Mouse (Mus musculus) heart, postnatal 25 days (tissue): ENCODE measurements around the gene Fuca1. TPM values are rescaled to one million over a fixed set of nuclear protein-coding genes. Genes with fewer than 3 reads are reported as not detected.

Experiments used
- DNase-seq: peaks from one replicate; pipeline ENCODE4 v3.0.0; 2022; ENCODE audit warnings: low spot score
- intact Hi-C: fragments of 180-260 bp; cut with DNase I; formaldehyde crosslinking; loops from one replicate; pipeline ENCODE4 v1.15.1; 2025
- total RNA-seq, 2 experiments: library from RNA; stranded (reverse); gene quantifications; 2 replicates each; pipeline ENCODE4 v1.2.3; 2021

Fuca1 gene
- total RNA-seq, result 10 to 100 TPM; 27.4 to 29.0 TPM

DNA sequence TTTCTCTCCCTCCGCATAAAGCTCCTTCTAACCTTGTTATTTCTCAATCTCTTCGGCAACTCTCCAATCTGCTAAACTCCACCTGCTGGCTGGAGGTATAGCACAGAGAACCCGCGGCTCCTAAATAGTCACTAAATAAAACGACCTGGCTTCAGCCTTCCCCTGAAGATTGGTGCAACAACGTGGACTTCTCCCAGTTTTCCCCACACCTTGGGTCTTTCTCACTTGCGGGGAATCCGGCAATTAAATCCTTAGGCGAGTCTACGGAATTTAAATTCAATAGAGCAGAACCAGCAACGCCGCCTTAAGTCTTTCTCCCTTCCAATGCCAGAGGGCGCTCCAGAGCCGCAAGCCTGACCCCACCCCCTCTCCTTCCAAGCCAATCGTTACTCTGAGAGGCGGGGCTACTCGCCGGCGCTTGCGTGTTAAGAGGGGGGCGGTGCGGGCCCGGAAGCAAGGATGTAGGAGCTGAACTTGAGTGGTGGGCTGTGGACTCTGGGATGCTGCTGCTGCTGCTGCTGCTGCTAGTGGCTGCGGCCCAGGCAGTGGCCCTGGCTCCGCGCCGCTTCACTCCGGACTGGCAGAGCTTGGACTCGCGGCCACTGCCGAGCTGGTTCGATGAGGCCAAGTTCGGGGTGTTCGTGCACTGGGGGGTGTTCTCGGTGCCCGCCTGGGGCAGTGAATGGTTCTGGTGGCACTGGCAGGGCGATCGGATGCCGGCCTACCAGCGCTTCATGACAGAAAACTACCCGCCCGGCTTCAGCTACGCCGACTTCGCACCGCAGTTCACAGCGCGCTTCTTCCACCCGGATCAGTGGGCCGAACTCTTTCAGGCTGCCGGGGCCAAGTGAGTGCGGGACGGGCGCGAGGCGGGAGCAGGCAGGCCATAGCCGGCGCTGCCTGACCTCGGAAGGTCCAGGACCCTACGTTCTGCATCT lies at the start of gene Fuca1:
Gene Fuca1 (plus strand): TSS at position 432 of the 938 bp plus-strand sequence.
- intact Hi-C loops, result loop anchor here (1.0 to 10.0 kb wide), 3 partner anchors 22 to 216 kb away; no protein-coding TSS in a partner anchor
- peak; percentile 90 for DNase-seq

DNA sequence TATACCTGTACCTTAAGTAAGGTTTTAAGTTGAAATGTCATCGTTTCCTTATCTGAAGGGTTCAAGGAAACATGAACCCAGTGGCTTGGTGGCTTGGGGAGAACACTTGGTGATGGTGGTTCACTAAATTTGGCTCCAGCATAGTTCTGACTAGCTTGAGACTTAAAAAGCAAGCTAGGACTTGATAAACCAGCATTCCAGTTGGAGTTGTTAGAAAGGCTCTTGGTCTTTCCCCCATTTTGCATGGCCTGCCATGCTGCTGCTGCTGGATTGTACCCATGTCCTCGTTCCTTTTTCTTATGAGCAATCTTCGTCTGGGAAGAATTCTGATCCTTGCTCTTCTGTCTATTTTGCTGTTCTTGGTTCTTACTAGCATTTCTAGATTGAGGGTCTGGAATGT lies 48.5 kb upstream of the Fuca1 start:
- intact Hi-C loops, result loop anchor here (10.0 kb wide), 1 partner anchor 167 kb away; no protein-coding TSS in a partner anchor
- DNase-seq, result no peak

- DNase-seq, result no peak
- intact Hi-C loops, result loop anchor here (1.0 to 10.0 kb wide), 2 partner anchors 16 to 168 kb away; no protein-coding TSS in a partner anchor
Observed at GRCm38 (mm10) chr4:135872589-135873391, 47.7 kb upstream of the Fuca1 start.

GRCm38 (mm10) chr4:135873526-135874202 lies 46.9 kb upstream of the Fuca1 start, which contains the start of gene Pnrc2:
TSS of gene Pnrc2 (minus strand) at chr4:135873850.
- DNase-seq, result peak; percentile 88
- intact Hi-C loops, result loop anchor here (1.0 to 10.0 kb wide), 2 partner anchors 17 to 169 kb away; no protein-coding TSS in a partner anchor

GRCm38 (mm10) chr4:135874564-135875535 lies 45.7 kb upstream of the Fuca1 start:
- intact Hi-C loops, result loop anchor here (5.0 to 10.0 kb wide), 2 partner anchors 53 to 170 kb away; no protein-coding TSS in a partner anchor
- no peak for DNase-seq

DNA sequence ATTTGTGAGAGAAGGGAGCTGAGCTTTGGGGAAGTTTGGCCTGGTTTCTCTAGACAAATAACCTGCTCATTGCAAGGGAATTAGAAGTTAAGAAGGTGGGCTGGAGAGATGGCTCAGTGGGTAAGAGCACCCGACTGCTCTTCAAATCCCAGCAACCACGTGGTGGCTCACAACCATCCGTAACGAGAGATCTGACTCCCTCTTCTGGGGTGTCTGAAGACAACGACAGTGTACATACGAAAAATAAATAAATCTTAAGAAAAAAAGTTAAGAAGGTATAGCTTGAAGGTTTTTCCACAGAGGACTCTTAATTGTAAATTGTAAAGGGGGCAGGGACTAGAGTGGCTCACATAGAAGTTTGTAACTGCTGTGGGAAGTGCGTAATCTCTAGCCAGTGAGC lies 45.0 kb upstream of the Fuca1 start:
- DNase-seq, result no peak
- intact Hi-C loops, result loop anchor here (5.0 to 10.0 kb wide), 2 partner anchors 53 to 171 kb away; no protein-coding TSS in a partner anchor

DNA sequence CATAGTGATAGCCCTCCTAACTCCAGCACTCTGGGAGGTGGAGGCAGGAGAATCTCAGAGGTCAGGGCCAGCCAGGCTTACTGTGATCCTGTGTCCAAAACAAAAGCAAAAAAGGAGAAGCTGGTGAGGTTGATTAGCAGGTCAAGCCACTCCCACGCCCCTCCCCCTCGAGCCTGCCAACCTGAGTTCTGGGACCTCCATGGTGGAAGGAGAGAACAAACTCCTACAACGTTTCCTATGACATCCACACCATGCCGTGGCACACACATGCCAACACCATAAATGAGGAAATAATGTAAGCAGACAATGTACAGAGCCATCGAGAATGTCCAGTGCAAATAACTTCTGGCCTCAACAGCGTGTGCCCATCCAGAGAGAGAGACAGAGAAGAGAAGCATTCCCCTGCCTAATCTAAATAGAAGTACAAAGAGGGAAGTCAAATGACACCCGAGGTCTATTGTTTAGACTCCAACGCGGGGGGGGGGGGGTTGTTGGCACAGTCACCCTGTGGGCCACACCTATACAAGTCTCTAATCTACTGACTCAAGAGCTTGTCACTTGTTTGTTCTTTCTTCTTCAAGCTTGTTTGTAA lies 44.4 kb upstream of the Fuca1 start:
- intact Hi-C loops, result loop anchor here (5.0 to 10.0 kb wide), 2 partner anchors 54 to 171 kb away; no protein-coding TSS in a partner anchor
- no peak for DNase-seq

DNA sequence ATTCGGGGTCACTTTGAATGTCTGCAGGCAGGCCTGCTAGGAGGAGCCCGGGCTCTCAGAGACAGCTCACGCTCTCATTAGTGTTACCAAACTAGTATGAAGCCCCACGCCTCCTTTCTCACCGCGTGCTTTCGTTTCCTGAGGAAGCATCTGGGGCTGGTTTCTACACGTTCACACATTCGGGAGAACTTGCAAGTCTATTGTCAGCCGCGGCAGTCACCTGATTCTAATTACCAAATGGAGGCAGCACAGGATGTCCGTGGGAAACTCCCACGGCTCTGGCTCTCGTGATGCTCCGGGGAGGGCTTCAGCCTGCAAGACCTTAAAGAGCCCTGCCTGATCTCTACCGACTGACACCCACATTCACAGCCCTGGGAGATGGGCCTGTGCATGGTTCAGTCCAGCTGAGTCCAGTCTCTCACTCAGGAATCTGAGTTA lies 43.9 kb upstream of the Fuca1 start:
- intact Hi-C loops, result loop anchor here (1.0 to 10.0 kb wide), 3 partner anchors 54 to 172 kb away; no protein-coding TSS in a partner anchor
- DNase-seq, result peak; percentile 82

DNA sequence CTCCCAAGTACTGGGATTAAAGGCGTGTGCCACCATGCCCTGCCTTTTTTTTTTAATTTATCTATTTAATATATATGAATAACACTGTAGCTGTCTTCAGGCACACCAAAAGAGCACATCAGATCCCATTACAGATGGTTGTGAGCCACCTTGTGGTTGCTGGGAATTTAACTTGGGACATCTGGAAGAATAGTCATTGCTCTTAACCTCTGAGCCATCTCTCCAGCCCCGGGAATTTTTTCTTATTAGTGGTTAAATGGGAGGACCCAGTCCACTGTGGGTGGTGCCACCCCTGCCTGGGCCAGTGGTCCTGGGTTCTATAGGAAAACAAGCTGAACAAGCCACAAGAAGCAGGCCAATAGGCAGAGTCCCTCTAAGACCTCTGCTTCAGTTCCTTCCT lies 42.8 kb upstream of the Fuca1 start:
- intact Hi-C loops, result loop anchor here (1.0 to 10.0 kb wide), 3 partner anchors 55 to 173 kb away; no protein-coding TSS in a partner anchor
- no peak for DNase-seq

DNA sequence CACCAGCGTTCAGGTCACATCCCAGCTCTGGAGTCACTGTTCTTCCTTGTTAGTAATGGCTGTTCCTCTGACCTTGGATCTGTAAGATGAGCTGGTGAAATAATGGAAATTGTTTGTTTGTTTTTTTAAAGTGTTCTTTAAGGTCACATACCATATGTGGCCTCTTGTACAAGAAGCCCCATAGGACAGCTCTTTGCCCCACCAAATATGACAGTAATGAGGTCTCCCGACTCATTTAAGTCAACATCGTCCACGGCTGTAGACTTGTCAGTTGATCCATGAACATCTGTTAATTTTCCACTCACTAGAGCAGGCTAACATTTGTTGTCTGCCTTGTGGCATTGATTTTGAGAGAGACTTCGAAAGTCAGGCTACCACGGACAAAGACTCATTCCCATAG lies 41.5 kb upstream of the Fuca1 start:
- intact Hi-C loops, result loop anchor here (5.0 to 10.0 kb wide), 2 partner anchors 57 to 174 kb away; no protein-coding TSS in a partner anchor
- no peak for DNase-seq

- intact Hi-C loops, result no loop called here
- no peak for DNase-seq
Observed at GRCm38 (mm10) chr4:135880018-135880417, 40.5 kb upstream of the Fuca1 start.

- DNase-seq, result no peak
- intact Hi-C loops, result no loop called here
Observed at GRCm38 (mm10) chr4:135880576-135880975, 40.0 kb upstream of the Fuca1 start.

DNA sequence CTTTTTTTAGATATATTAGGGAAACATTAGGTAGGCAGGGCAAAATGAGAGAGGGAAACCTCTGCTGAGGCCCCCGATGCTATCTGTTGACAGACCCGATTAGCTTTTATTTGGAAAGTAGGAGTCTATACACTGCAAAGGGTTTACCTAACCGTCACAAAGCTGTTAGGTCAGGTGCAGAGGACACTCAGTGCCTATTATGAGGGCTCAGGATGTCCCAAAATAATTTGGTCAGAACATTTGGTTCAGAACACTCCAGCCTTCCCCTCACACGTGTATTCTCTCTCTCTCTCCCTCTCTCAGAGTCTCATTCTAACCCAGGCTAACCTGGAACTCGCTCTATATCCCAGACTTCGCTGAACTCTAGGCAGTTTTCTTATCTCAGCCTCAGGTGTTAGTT lies 38.5 kb upstream of the Fuca1 start:
- no peak for DNase-seq
- intact Hi-C loops, result no loop called here

- DNase-seq, result no peak
- intact Hi-C loops, result no loop called here
Observed at GRCm38 (mm10) chr4:135883401-135883851, 37.1 kb upstream of the Fuca1 start.

DNA sequence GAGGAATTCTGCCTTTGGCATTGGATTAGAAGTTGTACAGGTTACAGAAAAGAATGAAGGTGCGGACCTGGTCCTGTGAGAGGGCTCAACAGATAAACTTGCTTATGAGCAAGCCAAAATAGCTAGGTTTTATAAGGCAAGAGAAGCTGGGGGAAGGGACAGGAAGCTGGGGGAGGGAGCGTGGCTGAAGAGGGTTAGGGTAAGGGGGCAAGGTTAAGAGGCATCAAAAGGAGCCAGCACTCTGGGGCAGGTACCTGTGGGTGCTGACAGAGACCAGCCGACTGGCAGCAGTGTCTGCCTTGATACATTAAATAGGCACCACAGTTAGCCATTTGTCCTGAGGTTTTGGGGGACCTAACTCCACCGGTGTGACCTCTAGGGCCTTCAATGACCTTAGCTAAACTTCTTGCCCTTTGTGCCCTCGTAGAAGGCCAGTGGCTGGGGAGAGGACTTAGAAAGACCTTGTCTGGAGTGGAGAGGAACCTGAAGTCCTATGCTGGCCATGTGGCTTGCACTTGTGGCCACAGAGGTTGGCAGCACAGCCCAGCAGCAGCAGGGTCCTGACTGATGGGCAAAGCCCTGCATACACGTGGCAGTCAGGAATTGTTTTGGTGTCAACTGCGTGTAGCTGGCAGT lies 36.5 kb upstream of the Fuca1 start:
- intact Hi-C loops, result no loop called here
- DNase-seq, result no peak

DNA sequence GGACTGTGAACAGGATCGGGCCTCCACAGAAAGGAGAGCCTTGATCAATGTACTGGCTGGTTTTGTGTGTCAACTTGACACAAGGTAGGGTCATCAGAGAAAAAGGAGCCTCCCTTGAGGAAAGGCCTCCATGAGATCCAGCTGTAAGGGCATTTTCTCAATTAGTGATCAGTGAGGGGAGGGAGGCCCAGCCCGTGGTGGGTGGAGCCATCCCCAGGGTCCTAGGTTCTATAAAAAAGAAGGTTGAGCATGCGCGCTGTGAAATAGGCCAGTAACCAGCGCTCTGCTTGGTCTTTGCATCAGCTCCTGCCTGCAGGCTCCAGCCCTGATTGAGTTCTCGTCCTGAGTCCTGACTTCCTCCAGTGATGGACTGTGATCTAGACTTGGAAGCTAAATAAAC lies 36.0 kb upstream of the Fuca1 start:
- intact Hi-C loops, result no loop called here
- DNase-seq, result no peak

DNA sequence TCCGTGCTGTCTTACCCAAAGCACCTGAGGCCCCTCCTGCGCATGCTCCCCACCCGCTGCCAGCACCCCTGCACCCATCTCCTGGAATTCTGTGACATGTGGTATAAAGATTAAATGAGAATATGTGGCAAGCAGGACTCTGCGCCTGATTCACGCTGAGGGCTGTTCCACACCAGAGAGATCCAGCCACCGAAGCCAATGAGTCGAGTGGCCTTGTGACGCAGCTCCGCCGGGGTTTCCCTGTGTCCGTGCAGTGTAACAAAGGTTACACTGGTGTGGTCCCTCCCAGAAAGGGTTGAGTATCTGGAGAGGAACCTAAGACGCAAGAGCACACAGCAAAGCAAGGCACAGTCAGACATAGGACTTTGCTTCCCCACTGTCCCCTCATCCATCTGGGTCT lies 34.9 kb upstream of the Fuca1 start:
- DNase-seq, result no peak
- intact Hi-C loops, result no loop called here
